Mouse (Mus musculus): ENCODE data around the gene Fam227b.

Gene Fam227b

GRCm38 (mm10) chr2:126151855-126152571 lies at the start of gene Fam227b, which contains the start of gene Dtwd1:
TSS of gene Fam227b (minus strand) at chr2:126152004.
TSS of gene Dtwd1 (plus strand) at chr2:126152141.
- DNase-seq (ENCODE audit: low spot score) = peak; percentile 99

- DNase-seq (ENCODE audit: low spot score) = no peak
These were observed 47.2 kb upstream of the Fam227b start for GRCm38 (mm10) chr2:126198971-126199370.

- DNase-seq (ENCODE audit: low spot score) = no peak
These were observed 44.0 kb upstream of the Fam227b start for GRCm38 (mm10) chr2:126195631-126196356.

- DNase-seq (ENCODE audit: low spot score) = no peak
These were observed 40.3 kb upstream of the Fam227b start for GRCm38 (mm10) chr2:126192129-126192528.

DNA sequence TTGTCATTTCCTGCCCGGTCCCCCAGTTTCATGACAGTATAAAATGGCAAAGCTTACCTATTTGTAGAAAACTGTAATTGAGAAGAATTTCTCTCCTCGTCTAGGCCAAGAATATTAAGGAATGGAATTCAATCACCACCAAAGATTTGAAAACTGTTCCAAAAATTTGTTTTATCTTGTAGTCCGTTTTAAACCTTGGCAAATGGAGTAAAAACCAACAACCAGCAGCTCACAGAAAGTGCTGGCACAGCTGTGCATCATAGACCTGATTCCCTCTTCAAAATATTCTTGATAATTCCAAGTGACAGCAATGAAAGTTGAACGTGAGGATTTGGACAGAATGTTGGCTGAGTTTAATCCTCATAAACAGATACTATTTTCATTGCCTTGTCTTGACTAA lies 39.5 kb upstream of the Fam227b start:
- DNase-seq (ENCODE audit: low spot score) = no peak

DNA sequence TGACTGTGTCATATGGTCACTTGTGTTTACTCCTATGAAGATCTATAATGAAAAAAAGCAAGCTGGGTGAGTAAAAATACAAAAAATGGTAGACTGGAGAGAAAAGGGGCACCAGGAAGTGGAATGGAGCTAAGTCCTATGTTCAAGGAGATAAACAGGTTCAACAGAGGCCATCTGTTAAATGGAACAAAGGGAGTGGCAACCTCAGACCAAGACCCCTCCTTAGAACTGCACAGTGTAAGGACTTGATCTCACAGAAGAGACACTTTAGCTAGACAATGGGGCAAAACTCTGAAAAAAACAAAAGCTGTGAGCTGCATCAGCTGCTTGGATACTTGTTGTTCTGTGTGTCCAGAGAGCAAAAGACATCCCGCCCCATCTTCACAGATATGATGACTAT lies 19.6 kb upstream of the Fam227b start:
- no peak for DNase-seq (ENCODE audit: low spot score)

DNA sequence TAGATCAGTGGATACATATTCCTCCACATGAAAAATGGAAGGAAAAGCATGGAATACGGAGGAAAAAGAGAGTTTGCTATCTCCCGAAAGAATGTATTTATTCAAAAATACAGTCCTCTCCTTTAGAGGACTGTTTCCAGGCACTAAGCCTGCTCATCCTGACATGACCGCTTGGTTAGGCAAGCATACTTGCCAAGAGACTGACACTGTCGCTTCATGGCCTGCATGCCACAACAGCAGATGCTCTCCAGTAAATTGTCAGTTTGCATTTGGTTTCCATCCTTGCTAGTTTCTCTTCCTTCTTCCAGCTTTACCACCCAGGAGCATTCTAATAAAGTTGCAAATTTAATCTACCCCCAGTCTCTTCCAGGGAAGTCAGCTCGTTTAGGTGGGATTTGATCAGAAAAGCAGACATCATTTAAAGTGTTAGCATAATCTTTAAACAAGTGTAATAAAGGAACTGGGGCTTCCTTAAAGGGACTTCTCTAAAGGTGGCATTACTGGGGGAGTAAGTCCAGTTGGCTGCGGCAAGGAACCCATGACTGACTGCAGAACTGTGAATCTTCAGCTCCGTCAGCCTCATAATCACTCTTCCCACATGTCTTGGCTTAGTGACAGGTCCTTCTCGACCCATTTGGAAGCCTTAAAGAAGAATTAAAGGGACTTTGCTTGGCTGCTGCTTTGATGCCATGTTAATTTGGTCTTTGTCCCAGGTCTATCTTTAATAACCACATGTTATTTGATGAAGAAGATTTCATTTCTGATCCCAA lies 15.2 kb upstream of the Fam227b start:
- no peak for DNase-seq (ENCODE audit: low spot score)

DNA sequence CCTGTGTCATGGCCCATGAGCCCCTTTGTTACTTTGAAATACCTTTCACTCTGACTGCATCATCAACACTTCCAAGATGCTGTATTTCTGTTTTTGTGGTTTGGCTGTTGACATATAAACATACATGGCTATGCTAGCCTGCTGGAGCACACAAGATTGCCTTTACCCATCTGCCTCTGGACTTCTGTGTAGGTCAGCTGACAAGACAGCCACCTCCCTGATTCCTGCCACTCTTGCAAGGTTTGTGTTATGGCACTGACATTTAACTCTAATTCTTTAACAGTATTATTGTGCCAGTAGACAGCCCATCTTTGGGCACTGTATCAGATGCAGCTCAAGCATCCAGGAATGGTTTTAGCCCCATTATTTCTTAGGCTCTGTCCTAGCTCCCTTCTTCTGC lies 14.5 kb upstream of the Fam227b start:
- DNase-seq (ENCODE audit: low spot score) = no peak

DNA sequence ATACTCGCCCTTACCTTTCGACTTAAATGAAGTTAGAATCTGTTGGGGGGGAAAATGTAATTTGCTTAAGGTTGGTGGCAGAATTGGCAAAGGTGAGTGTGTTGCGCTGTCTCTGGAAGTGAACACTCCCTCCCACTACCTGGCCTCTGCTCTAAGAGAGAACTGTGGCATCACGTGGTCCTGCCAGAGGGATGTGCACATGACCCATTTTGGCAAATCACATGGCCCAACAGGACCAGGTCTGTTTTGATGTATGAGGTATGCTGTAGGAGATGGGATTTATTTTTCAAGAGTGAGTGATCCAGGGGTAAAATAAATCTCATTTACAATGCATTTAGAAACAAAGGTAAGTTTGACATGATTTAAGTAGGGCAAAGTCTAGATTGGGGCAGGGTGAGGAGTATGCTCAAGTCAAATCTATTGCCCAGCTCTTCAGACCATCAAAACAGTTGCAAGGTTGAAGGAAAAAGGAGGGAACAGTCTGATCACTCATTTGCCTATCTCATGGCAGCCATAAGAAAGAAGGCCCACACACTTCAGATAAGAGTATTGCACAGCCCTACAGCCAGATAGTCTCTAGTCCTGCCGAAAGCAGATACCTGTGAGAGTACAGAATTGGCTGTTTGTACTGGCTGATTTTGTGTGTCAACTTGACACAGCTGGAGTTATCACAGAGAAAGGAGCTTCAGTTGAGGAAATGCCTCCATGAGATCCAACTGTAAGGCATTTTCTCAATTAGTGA lies 13.6 kb upstream of the Fam227b start:
- DNase-seq (ENCODE audit: low spot score) = no peak

GRCm38 (mm10) chr2:126147723-126148122 lies 4.1 kb downstream of the Fam227b start:
- DNase-seq (ENCODE audit: low spot score) = no peak

DNA sequence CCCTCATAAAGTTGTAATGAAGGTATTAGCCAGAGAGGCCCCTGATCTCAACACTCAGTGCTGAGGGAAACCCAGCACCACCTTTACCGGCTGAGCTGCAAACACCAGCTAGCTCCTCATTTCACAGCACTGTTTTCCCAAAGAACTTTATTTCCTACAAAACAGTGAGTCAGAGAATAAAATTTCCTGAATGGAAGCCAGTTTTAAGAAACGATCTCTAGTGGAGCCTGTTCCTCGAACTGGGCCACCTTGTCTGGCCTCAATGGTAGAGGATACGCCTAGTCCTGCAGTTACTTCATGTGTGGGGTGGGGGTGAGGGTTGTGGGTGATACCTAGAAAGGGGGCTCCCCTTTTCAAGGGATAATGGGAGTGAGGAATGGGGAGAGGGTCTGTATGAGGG lies 57.2 kb downstream of the Fam227b start:
- no peak for DNase-seq (ENCODE audit: low spot score)

DNA sequence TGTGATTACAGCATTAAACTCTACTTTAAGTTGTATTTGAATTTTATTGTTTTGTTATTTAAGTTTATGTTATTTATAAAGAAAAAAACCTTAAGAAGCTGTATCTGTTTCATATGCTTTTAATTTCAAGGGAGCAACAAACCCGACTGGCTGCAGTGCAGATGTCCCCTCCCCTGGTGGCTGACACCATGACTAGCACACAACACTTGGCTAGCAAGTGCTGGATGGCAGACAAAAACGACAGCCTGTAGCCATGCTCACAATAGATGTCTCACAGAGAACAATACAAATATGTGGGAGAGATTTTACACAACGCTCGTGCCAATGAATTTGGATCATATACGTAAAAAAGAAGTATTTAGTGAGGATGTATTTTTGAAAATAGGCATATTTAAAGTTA lies 61.4 kb downstream of the Fam227b start:
- DNase-seq (ENCODE audit: low spot score) = no peak

- DNase-seq (ENCODE audit: low spot score) = no peak
These were observed 65.6 kb downstream of the Fam227b start for GRCm38 (mm10) chr2:126086187-126086586.

GRCm38 (mm10) chr2:126084326-126084725 lies 67.5 kb downstream of the Fam227b start:
- DNase-seq (ENCODE audit: low spot score) = no peak

DNA sequence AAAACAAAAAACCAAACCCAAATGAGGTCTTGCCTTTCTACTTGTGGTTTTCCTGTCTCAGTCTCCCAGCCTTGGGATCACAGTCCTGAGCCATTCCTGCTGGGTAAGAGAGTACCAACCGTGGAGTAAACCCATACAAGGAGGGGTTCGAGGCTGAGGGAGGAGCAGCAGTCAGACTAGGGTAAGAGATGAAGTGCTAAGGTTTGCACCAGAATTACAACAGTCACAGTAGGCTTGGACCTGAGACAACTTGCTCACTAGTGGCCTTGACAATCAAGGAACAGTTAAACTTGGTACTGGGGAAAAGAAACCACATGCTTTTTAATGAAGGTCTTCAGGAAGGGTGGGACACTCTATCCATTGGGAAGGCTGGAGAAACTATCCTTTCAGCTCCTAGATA lies 72.7 kb downstream of the Fam227b start:
- no peak for DNase-seq (ENCODE audit: low spot score)

- DNase-seq (ENCODE audit: low spot score) = no peak
These were observed 75.3 kb downstream of the Fam227b start for GRCm38 (mm10) chr2:126076506-126076905.

DNA sequence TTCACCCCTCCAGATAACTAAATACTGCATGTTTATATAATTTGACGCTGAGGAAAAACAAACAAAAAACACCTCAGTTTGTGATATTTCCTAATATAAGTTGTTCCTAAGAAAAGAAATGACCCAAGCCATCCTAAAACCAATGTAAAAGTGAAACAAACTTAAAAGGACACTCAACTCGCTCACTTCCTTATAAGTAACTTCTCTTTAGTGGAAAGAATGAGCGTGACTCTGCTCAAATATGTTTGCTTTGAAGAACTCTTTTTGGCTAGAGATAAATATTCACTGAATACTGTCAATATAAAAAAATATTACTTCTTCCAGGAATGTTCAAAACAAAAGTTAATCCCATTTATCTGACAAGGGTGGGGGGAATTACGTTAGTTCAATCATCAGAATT lies 78.1 kb downstream of the Fam227b start:
- no peak for DNase-seq (ENCODE audit: low spot score)

- no peak for DNase-seq (ENCODE audit: low spot score)
These were observed 82.1 kb downstream of the Fam227b start for GRCm38 (mm10) chr2:126069740-126070139.

DNA sequence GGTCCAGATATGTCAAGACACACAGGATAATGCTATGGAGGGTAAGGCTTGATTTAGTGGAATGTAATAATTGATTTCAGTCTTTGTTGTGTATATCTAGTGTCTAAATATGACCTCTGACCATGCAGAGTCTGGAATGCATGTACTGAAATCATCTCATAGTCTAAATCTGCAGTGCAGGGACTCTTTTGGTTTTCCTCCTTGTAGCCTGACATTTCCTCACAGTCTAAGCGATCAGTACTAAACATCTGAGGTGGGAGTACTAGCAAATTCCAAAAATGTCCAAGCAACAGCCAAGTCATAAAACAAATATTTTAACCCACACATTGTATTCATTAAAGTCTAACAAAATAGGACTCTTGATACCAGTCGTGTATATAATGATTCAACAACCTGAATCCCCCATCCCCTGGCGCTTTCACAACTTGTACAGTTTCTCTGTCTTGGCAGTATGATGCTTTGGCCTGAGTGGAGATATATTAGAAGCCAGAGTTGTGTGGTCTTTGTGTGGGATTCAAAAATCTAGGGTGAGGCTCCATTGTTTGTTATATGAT lies 86.4 kb downstream of the Fam227b start:
- no peak for DNase-seq (ENCODE audit: low spot score)

DNA sequence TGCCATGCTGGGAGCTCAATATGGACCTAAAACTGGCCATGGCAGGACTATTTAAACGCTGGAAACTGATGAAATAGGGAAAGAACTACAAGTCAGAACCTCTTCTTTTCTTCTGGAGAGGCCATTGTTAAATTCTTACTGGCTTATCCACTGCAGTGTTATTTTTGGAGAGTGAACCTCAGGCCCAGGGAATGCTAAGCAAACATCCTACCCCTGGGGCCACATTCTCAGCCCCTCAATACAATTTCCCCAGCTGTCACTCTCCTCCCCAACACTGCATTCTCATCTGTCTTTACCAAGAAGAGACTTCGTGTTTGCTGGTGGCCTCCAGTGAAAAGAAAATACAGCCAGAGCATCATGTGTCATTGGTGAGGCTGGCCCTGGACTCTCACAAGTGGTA lies 87.0 kb downstream of the Fam227b start:
- no peak for DNase-seq (ENCODE audit: low spot score)

GRCm38 (mm10) chr2:126062876-126063275 lies 88.9 kb downstream of the Fam227b start:
- DNase-seq (ENCODE audit: low spot score) = no peak

Measured in urinary bladder, postnatal 25 days (tissue).